Comparison of ENCODE assay signal across 13 mouse cellular contexts in genomic region chr10:43106616-43107015, GRCm38 (mm10).
A peak's percentile ranks its signal among the peaks of the same experiment; 100 is the strongest.
DNase-seq lines count a peak whose midpoint lies in the region; ATAC-seq and TF ChIP-seq lines count a peak whose summit lies in the region.
"Had no signal": no experiment of that assay in that cellular context is flagged by ENCODE, and none has a peak within 500 bp of the region (broad histone marks: within the 10 kb centered on the region; RNA-seq: fewer than 3 reads in every experiment).

No protein-coding gene starts in this region.

- H3K4me3 ChIP-seq in forebrain, embryonic 12.5 days (replicated peaks), result no peak overlapping the region
- no peak overlapping the region for H3K4me3 ChIP-seq in hindbrain, embryonic 15.5 days
- no peak overlapping the region for H3K4me3 ChIP-seq in olfactory bulb, adult 2 months (ENCODE audit: insufficient read depth, low read depth, low read length)
- H3K4me3 ChIP-seq: erythroblast, embryonic 14.5 days; limb, embryonic 12.5 days; megakaryocyte, embryonic 14.5 days had no signal

- peak overlapping the region; percentile 68 for H3K27ac ChIP-seq in forebrain, embryonic 12.5 days
- H3K27ac ChIP-seq in hindbrain, embryonic 15.5 days (replicated peaks), result peak overlapping the region; percentile 68
- peak overlapping the region; percentile 66 for H3K27ac ChIP-seq in olfactory bulb, adult 2 months (ENCODE audit: insufficient read depth, low read depth, low read length)
- H3K27ac ChIP-seq: kidney, postnatal 0 days; limb, embryonic 12.5 days had no signal

- ATAC-seq in forebrain, embryonic 12.5 days (ENCODE audit: low FRiP score), result peak; percentile 25; the same call in 1 of the 2 replicates
- no peak for ATAC-seq in hindbrain, embryonic 15.5 days (ENCODE audit: low FRiP score, low read depth)

- H3K9ac ChIP-seq in forebrain, embryonic 12.5 days, result no peak overlapping the region
- H3K9ac ChIP-seq in hindbrain, embryonic 15.5 days, result no peak overlapping the region
- H3K9ac ChIP-seq: limb, embryonic 12.5 days had no signal

- no peaks in the 10 kb centered on the region for H3K9me3 ChIP-seq in forebrain, embryonic 12.5 days
- H3K9me3 ChIP-seq in hindbrain, embryonic 15.5 days, result no peaks in the 10 kb centered on the region
- H3K9me3 ChIP-seq: limb, embryonic 12.5 days had no signal

- peaks cover 43% of the 10 kb centered on the region for H3K4me1 ChIP-seq in forebrain, embryonic 12.5 days
- H3K4me1 ChIP-seq in hindbrain, embryonic 15.5 days (replicated peaks), result peaks cover 34% of the 10 kb centered on the region
- H3K4me1 ChIP-seq in olfactory bulb, adult 2 months (ENCODE audit: control insufficient read depth, insufficient read depth, low read length), result peaks cover 17% of the 10 kb centered on the region
- H3K4me1 ChIP-seq: megakaryocyte, embryonic 14.5 days had no signal

- no peak for TF ChIP-seq POLR2A in olfactory bulb, adult 2 months (IDR thresholded peaks at IDR 0.05; ENCODE audit: insufficient read depth, low read depth, low read length)

- no peak for TF ChIP-seq CTCF in olfactory bulb, adult 2 months (IDR thresholded peaks at IDR 0.05; ENCODE audit: insufficient read depth, low read depth, low read length)

- WGBS in forebrain, embryonic 12.5 days, result 52% methylated on average over 8 of the region's 8 CpGs
- 49% methylated on average over 8 of the region's 8 CpGs for WGBS in hindbrain, embryonic 15.5 days
- 38% methylated on average over 8 of the region's 8 CpGs for WGBS in olfactory bulb, adult 2 months

- H3K27me3 ChIP-seq in forebrain, embryonic 12.5 days, result peaks cover 11% of the 10 kb centered on the region; the same call in 1 of the 2 replicates
- no peaks in the 10 kb centered on the region for H3K27me3 ChIP-seq in hindbrain, embryonic 15.5 days

- no peaks in the 10 kb centered on the region for H3K36me3 ChIP-seq in forebrain, embryonic 12.5 days (replicated peaks)
- no peaks in the 10 kb centered on the region for H3K36me3 ChIP-seq in hindbrain, embryonic 15.5 days
- H3K36me3 ChIP-seq: limb, embryonic 12.5 days had no signal

- no peak overlapping the region for H3K4me2 ChIP-seq in forebrain, embryonic 12.5 days
- H3K4me2 ChIP-seq in hindbrain, embryonic 15.5 days, result no peak overlapping the region
- H3K4me2 ChIP-seq: limb, embryonic 12.5 days had no signal

- peak; percentile 60 for DNase-seq in layer of hippocampus, adult 11-12 months (ENCODE audit: low spot score)
- no peak for DNase-seq in layer of hippocampus, adult 9-10 months (ENCODE audit: low spot score)
- no peak for DNase-seq in cerebellum, adult 11 months
- DNase-seq in kidney, adult 18-20 months, result no peak
- DNase-seq in heart, adult 11 months, result no peak
- DNase-seq: lung, adult 2 months had no signal
